Mouse (Mus musculus): ENCODE results near the gene Kctd2. TPM values are rescaled to one million over a fixed set of nuclear protein-coding genes. Genes with fewer than 3 reads are reported as not detected.
A peak's percentile ranks its signal among the peaks of the same experiment; 100 is the strongest.
"Not testable (repeated sequence)": the region's sequence is repeated elsewhere in the genome, so short reads cannot be mapped to it uniquely, and the experiment has no call there.

The Kctd2 gene
- polyA plus RNA-seq, 1 experiment from 2014 or later: 1.0 TPM

DNA sequence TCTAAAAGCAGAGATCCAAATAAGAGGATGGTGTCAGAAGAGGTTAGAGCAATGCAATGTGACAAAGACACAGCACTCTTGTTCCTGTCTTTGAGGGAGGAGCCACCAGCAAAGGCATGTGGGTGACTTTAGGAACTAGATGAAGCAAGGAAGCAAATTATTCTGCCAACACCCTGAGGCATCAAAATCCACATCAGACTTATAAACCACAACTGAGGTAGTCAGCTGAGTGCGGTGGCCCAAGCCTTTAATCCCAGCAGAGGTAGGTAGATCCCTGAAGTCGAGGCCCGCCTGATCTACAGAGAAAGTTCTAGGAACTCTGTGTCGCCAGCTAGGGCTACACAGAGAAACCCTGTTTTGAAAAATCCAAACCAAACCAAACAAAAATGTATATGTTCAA lies 42.7 kb upstream of the Kctd2 start:
- Histone ChIP-seq H3K4me1 (ENCODE audit: control insufficient read depth, low read depth, low read length) (peaks cover 4% of the 10 kb centered on the region), H3K9me3 (replicated peaks; ENCODE audit: control insufficient read depth, low read length) (no peaks in the 10 kb centered on the region; the same call in 1 of the 2 replicates), H3K4me3 (ENCODE audit: low read depth, low read length) (no peak overlapping the region), H3K36me3 (ENCODE audit: control insufficient read depth, insufficient read depth) (no peaks in the 10 kb centered on the region), H3K9ac (ENCODE audit: low read depth, low read length) (no peak overlapping the region), H3K27ac (ENCODE audit: low read length) (no peak overlapping the region), H3K27me3 (ENCODE audit: control insufficient read depth, insufficient read depth, low read depth, low read length) (peaks cover 45% of the 10 kb centered on the region), H3K4me2 (ENCODE audit: low read depth, low read length) (no peak overlapping the region)
- no peak for ATAC-seq (ENCODE audit: low read depth)
- WGBS (ENCODE audit: insufficient replicate concordance): 61% methylated on average over 4 of the region's 4 CpGs

DNA sequence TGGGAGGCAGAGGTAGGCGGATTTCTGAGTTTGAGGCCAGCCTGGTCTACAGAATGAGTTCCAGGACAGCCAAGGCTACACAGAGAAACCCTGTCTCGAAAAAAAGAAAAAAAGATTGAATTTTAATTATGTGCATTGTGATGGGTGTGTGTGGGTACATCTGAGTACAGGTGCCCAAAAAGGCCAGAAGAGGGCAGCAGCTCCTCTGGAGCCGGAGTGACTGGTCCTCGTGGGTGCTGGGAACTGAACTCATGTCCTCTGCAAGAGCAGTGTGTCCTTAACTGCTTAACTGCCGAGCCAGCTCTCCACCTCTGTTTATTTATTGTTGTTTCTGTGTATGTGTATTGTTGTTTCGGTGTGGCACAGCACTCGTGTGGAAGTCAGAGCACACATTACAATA lies 42.1 kb upstream of the Kctd2 start:
- Histone ChIP-seq H3K4me3 (ENCODE audit: low read depth, low read length) (no peak overlapping the region), H3K4me1 (ENCODE audit: control insufficient read depth, low read depth, low read length) (peaks cover 5% of the 10 kb centered on the region), H3K9ac (ENCODE audit: low read depth, low read length) (no peak overlapping the region), H3K27ac (ENCODE audit: low read length) (no peak overlapping the region), H3K27me3 (ENCODE audit: control insufficient read depth, insufficient read depth, low read depth, low read length) (peaks cover 51% of the 10 kb centered on the region), H3K9me3 (replicated peaks; ENCODE audit: control insufficient read depth, low read length) (no peaks in the 10 kb centered on the region; the same call in 1 of the 2 replicates), H3K36me3 (ENCODE audit: control insufficient read depth, insufficient read depth) (no peaks in the 10 kb centered on the region), H3K4me2 (ENCODE audit: low read depth, low read length) (no peak overlapping the region)
- no peak for ATAC-seq (ENCODE audit: low read depth)
- WGBS (ENCODE audit: insufficient replicate concordance): 52% methylated on average over 7 of the region's 7 CpGs

DNA sequence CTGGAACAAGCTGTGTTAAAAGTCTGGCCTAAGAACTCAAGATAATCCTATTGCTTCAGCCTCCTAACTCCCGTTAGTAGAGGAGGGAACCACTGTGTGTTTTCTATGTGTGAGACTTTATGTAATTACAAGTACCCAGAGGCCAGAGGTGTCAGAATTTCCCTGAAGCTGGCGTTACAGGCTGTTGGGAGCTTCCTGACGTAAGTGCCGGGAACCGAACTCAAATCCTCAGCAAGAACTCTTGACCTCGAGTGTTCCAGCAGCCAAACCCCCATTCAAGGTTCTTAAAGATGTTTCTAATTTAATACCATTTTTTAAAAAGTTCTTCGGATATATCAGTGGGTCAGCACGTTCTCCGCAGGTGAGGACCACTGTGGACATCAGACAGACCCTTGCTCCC lies 38.7 kb upstream of the Kctd2 start:
- ATAC-seq (ENCODE audit: low read depth): no peak
- H3K4me3 ChIP-seq (ENCODE audit: low read depth, low read length): no peak overlapping the region; the same call in 1 of the 2 replicates
- peaks cover 49% of the 10 kb centered on the region for H3K27me3 ChIP-seq (ENCODE audit: control insufficient read depth, insufficient read depth, low read depth, low read length)
- H3K36me3 ChIP-seq (ENCODE audit: control insufficient read depth, insufficient read depth): no peaks in the 10 kb centered on the region
- H3K4me1 ChIP-seq (ENCODE audit: control insufficient read depth, low read depth, low read length): peaks cover 2% of the 10 kb centered on the region
- no peak overlapping the region for H3K4me2 ChIP-seq (ENCODE audit: low read depth, low read length)
- H3K9ac ChIP-seq (ENCODE audit: low read depth, low read length): no peak overlapping the region
- no peaks in the 10 kb centered on the region; the same call in 1 of the 2 replicates for H3K9me3 ChIP-seq (replicated peaks; ENCODE audit: control insufficient read depth, low read length)
- no peak overlapping the region for H3K27ac ChIP-seq (ENCODE audit: low read length)
- 37% methylated on average over 9 of the region's 9 CpGs for WGBS (ENCODE audit: insufficient replicate concordance)

DNA sequence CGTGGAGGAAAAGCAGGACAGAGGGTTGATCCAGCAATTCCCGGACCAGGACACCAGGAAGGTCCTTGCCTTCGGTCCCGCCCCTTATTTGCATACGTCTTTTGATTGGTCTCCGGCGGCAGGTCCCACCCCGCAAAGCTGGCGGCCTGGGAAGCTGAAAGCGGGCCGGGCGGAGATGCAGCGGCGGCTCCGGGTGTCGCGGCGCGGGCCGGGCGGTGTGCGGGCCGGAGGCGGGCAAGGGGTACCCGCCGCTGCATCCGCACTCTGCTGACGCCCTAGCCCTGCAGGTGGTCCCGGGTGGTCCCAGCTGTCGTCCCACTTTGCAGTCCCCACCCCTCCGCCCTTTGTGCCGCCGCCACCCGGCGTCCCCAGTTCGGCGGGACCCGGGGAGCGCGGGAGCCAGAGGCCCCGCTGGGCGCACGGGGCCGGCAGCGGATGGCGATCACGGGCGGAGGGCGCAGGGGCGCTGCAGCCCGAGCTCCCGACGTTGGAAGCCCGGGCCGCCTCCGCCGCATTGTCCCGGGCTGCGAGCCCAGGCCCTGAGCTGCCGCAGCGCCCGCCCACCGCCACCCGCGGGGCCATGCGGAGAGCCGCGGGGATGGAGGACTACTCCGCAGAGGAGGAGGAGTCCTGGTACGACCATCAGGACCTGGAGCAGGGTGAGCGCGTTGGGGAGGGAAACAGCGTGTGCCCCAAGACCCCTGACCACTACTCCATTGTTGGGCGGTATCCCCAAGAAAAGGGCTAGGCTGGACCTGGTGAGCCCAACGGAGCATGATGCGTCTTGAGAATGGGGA lies 38.0 kb upstream of the Kctd2 start, which contains the start of gene Cdr2l:
Gene Cdr2l (plus strand): TSS at position 174 of the 797 bp plus-strand sequence.
- Histone ChIP-seq H3K9me3 (replicated peaks; ENCODE audit: control insufficient read depth, low read length) (no peaks in the 10 kb centered on the region; the same call in 1 of the 2 replicates), H3K36me3 (ENCODE audit: control insufficient read depth, insufficient read depth) (no peaks in the 10 kb centered on the region), H3K4me3 (ENCODE audit: low read depth, low read length) (peak within 1 kb of the TSS; percentile 58), H3K4me1 (ENCODE audit: control insufficient read depth, low read depth, low read length) (peaks cover 2% of the 10 kb centered on the region), H3K9ac (ENCODE audit: low read depth, low read length) (0 out of 2 replicates have a peak within 1 kb of the TSS, but pooled peaks have one; percentile 26), H3K4me2 (ENCODE audit: low read depth, low read length) (peak within 1 kb of the TSS; percentile 65), H3K27ac (ENCODE audit: low read length) (no peak within 1 kb of the TSS), H3K27me3 (ENCODE audit: control insufficient read depth, insufficient read depth, low read depth, low read length) (peaks cover 49% of the 10 kb centered on the region)
- ATAC-seq (ENCODE audit: low read depth): peak; percentile 78
- under 1% methylated on average over 63 of the region's 76 CpGs for WGBS (ENCODE audit: insufficient replicate concordance)

DNA sequence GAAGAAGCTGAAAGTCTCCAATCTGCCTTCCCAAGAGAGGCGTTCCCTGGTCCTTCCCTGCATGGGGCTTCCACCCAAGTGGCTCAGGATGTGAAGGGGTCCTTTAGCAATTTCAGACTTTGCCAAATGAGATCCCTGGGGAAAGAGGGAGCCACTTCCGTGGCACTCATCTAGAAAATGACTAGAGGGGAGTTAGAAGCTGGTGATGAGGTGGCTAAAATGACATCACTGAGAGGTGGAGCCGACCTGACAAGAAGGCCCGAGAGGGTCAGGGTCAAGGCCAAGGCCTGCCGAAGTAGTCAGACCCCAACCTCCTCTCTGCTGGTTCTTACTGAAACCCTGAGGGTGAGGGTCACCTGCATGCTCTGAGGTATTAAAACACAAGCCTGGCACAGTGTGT lies 37.0 kb upstream of the Kctd2 start:
- no peak for ATAC-seq (ENCODE audit: low read depth)
- 28% methylated on average over 5 of the region's 5 CpGs for WGBS (ENCODE audit: insufficient replicate concordance)
- no peak overlapping the region for H3K4me2 ChIP-seq (ENCODE audit: low read depth, low read length)
- no peaks in the 10 kb centered on the region; the same call in 1 of the 2 replicates for H3K9me3 ChIP-seq (replicated peaks; ENCODE audit: control insufficient read depth, low read length)
- H3K27ac ChIP-seq (ENCODE audit: low read length): no peak overlapping the region
- H3K4me1 ChIP-seq (ENCODE audit: control insufficient read depth, low read depth, low read length): peaks cover 2% of the 10 kb centered on the region
- no peaks in the 10 kb centered on the region for H3K36me3 ChIP-seq (ENCODE audit: control insufficient read depth, insufficient read depth)
- H3K27me3 ChIP-seq (ENCODE audit: control insufficient read depth, insufficient read depth, low read depth, low read length): peaks cover 49% of the 10 kb centered on the region
- no peak overlapping the region for H3K9ac ChIP-seq (ENCODE audit: low read depth, low read length)
- H3K4me3 ChIP-seq (ENCODE audit: low read depth, low read length): peak overlapping the region; percentile 58; the same call in 1 of the 2 replicates

DNA sequence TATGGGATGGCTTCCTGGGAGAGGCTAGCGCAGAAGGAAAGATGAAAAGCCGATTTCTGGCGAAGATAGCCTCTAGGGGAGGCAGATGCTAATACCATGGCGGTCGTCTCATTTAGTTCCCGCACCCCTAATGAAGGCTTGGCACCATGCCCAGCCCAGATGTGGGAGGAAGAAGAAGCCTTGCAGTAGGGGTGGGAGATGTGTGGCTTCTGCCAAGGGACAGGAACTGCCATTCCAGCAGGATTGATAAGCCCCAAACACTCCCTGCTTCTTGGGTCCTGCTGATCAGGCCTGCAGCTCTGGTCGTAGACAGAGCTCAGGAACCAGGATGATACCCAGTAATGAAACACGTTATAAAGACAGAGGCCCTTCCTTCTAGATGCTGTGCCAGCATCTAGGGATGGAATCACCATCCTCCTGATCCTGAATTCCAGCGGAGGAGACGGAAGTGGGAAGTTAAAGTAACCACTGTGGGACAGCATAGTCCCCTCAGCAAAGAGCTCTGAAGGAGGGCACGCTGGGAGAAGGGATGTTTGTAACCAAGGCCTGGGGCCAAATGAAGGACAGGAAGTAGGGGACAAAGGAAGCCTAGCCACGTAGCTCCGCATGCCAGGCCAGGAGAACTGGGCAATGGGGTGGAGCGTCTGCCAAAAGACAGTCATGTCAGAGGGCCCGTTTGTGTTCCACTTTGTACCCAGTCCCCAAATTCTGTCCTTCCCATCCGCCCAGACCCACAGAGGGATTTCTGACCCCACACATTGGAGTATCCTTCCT lies 36.0 kb upstream of the Kctd2 start:
- H3K4me2 ChIP-seq (ENCODE audit: low read depth, low read length): no peak overlapping the region
- no peaks in the 10 kb centered on the region for H3K36me3 ChIP-seq (ENCODE audit: control insufficient read depth, insufficient read depth)
- no peak; the same call in 1 of the 2 replicates for ATAC-seq (ENCODE audit: low read depth)
- peaks cover 2% of the 10 kb centered on the region for H3K4me1 ChIP-seq (ENCODE audit: control insufficient read depth, low read depth, low read length)
- peaks cover 49% of the 10 kb centered on the region for H3K27me3 ChIP-seq (ENCODE audit: control insufficient read depth, insufficient read depth, low read depth, low read length)
- WGBS (ENCODE audit: insufficient replicate concordance): 55% methylated on average over 16 of the region's 16 CpGs
- H3K4me3 ChIP-seq (ENCODE audit: low read depth, low read length): no peak overlapping the region
- no peak overlapping the region for H3K9ac ChIP-seq (ENCODE audit: low read depth, low read length)
- H3K27ac ChIP-seq (ENCODE audit: low read length): no peak overlapping the region
- H3K9me3 ChIP-seq (replicated peaks; ENCODE audit: control insufficient read depth, low read length): no peaks in the 10 kb centered on the region

DNA sequence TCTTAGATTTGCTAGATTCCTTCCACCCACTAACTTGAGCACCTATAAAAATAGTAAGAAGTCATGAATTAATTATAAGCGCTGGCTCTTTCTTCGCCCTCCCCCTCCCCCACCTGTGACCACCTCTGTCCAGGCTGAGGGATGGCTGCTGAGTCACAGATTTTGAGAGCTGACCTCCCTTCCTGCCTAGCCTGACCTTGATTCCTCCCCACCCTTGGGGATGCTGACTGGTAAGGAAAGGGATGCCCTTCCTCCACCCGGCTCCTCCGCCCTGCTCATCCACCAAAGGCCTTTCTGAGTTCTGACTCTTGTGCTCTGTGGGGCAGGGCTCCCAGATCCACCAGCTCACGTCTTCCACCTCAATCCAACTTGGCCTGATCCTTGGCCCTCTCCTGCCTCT lies 35.3 kb upstream of the Kctd2 start:
- Histone ChIP-seq H3K4me3 (ENCODE audit: low read depth, low read length) (no peak overlapping the region), H3K36me3 (ENCODE audit: control insufficient read depth, insufficient read depth) (no peaks in the 10 kb centered on the region), H3K9ac (ENCODE audit: low read depth, low read length) (no peak overlapping the region), H3K9me3 (replicated peaks; ENCODE audit: control insufficient read depth, low read length) (no peaks in the 10 kb centered on the region), H3K27ac (ENCODE audit: low read length) (no peak overlapping the region), H3K27me3 (ENCODE audit: control insufficient read depth, insufficient read depth, low read depth, low read length) (peaks cover 49% of the 10 kb centered on the region), H3K4me1 (ENCODE audit: control insufficient read depth, low read depth, low read length) (peaks cover 2% of the 10 kb centered on the region), H3K4me2 (ENCODE audit: low read depth, low read length) (no peak overlapping the region)
- 60% methylated on average over 5 of the region's 5 CpGs for WGBS (ENCODE audit: insufficient replicate concordance)
- peak; percentile 33; the same call in 1 of the 2 replicates for ATAC-seq (ENCODE audit: low read depth)

DNA sequence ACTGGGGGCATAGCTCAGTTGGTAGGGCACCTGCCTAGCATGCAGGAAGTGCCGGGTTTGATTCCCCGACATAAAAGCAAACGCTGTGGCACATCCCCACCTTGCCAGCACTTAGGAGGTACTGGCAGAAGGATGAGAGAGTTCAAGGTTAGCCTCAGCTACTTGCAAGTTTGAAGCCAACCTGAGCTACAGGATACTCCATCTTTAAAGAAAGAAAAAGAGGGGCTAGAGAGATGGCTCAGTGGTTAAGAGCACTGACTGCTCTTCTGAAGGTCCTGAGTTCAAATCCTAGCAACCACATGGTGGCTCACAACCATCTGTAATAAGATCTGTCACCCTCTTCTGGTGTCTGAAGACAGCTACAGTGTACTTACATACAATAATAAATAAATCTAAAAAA lies 33.1 kb upstream of the Kctd2 start:
- 64% methylated on average over 3 of the region's 3 CpGs for WGBS (ENCODE audit: insufficient replicate concordance)
- not testable (repeated sequence) for H3K4me3 ChIP-seq (ENCODE audit: low read depth, low read length); H3K36me3 ChIP-seq (ENCODE audit: control insufficient read depth, insufficient read depth); ATAC-seq (ENCODE audit: low read depth); H3K4me2 ChIP-seq (ENCODE audit: low read depth, low read length); H3K27ac ChIP-seq (ENCODE audit: low read length); H3K9ac ChIP-seq (ENCODE audit: low read depth, low read length); H3K4me1 ChIP-seq (ENCODE audit: control insufficient read depth, low read depth, low read length); H3K9me3 ChIP-seq (replicated peaks; ENCODE audit: control insufficient read depth, low read length)
- peaks cover 30% of the 10 kb centered on the region for H3K27me3 ChIP-seq (ENCODE audit: control insufficient read depth, insufficient read depth, low read depth, low read length)

DNA sequence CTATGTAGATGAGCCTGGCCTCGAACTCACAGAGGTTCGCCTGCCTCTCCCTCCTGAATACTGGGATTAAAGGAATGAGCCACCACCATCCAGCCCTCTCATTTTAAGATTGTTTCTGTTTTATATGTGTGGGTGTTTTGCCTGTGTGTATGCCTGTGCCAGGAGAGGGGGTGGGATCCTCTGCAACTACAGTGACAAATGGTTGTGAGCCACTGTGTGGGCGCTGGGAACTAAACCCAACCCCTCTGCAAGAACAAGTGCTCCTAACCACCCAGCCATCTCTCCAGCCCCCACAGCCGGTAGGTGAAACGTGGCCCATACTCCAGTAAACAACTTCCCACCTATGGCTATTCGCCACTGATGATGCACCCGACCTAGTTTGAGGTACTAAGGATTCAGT lies 28.6 kb upstream of the Kctd2 start:
- no peak overlapping the region for H3K4me3 ChIP-seq (ENCODE audit: low read depth, low read length)
- 65% methylated on average over 7 of the region's 7 CpGs for WGBS (ENCODE audit: insufficient replicate concordance)
- H3K4me1 ChIP-seq (ENCODE audit: control insufficient read depth, low read depth, low read length): no peaks in the 10 kb centered on the region
- ATAC-seq (ENCODE audit: low read depth): no peak
- H3K9me3 ChIP-seq (replicated peaks; ENCODE audit: control insufficient read depth, low read length): no peaks in the 10 kb centered on the region
- no peak overlapping the region for H3K27ac ChIP-seq (ENCODE audit: low read length)
- no peaks in the 10 kb centered on the region for H3K27me3 ChIP-seq (ENCODE audit: control insufficient read depth, insufficient read depth, low read depth, low read length)
- H3K36me3 ChIP-seq (ENCODE audit: control insufficient read depth, insufficient read depth): no peaks in the 10 kb centered on the region
- H3K9ac ChIP-seq (ENCODE audit: low read depth, low read length): no peak overlapping the region
- no peak overlapping the region for H3K4me2 ChIP-seq (ENCODE audit: low read depth, low read length)
